Mouse (Mus musculus) kidney, adult 2 months (tissue): ENCODE measurements around the gene Pak3.

Experiments used
- CTCF ChIP-seq: fragments of 200-500 bp; conservative IDR thresholded peaks from 2 replicates; pipeline ENCODE4 v1.5.1; 2011; ENCODE audit warnings: low read depth, mild to moderate bottlenecking, control low read depth, low read length, moderate library complexity, mixed read lengths; ENCODE audit not compliant: insufficient read depth, insufficient read length
- POLR2A ChIP-seq: fragments of 200-500 bp; IDR thresholded peaks from one replicate; pipeline ENCODE4 v1.6.1; 2011; ENCODE audit warnings: low read depth, low read length, control low read depth

DNA sequence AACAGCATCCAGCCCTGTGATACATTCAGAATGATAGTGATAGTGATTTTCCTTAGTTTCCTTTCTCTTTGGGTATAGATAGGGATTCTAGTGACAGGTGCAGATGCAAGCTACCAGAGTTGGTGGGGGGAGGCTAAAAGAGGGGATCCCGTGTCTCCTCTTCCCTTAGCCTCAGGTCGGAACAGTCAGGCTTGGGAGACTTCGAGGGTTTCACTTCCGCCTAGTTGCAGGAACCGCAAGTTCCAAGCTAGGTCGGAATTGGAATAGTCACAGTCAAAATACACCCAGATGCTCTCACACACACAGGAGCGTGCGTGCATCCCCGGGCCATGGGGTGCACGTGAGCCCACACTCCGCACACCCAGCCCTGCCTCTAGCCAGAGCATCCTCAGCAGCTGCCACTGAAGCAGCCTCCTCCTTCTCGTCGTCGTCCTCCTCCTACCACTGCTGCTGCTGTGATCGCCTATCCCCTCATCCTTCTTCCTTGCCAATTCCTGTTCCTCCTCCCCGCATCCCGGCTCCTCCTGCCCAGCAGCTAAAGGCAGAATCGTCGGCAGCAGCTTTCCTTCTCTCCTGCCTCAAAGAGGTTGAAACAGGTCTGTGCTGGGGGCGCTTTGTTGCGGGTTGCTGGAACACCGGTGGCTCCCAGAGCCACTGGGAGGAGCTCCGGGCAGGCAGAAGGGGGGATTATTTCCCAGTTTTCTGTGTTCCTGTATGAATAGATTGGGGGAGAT lies at the start of gene Pak3:
- TF ChIP-seq POLR2A (no peak), CTCF (no peak)
